Mouse (Mus musculus) right cerebral cortex, adult 2 months (tissue): ENCODE measurements around the gene Adgrb3.

Experiments
- DNase-seq, 2 experiments: peaks; one replicate each; pipeline ENCODE4 v3.0.0; 2021 to 2022; ENCODE audit warnings: low spot score in 2 of 2

The Adgrb3 gene

DNA sequence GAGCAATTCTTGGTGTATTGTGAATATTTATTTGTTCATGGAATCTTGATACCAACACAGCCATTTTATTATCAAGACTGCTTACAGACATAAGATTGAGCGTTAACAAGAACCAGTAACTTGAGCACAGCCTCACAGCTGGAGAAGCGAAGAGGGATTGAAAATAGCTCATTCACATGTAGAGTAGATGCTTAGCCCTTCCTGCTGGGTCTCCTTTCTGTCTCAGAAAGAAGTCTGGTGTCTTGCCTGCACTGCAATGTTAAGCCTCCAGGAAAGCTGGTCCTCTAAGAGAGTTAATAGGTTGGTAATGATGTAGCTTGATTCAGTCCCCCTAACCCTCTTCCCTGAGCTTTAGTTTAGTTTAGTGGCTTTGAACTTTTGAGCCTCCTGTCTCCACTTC is 519.4 kb downstream of the Adgrb3 start:
- DNase-seq, result no peak

DNA sequence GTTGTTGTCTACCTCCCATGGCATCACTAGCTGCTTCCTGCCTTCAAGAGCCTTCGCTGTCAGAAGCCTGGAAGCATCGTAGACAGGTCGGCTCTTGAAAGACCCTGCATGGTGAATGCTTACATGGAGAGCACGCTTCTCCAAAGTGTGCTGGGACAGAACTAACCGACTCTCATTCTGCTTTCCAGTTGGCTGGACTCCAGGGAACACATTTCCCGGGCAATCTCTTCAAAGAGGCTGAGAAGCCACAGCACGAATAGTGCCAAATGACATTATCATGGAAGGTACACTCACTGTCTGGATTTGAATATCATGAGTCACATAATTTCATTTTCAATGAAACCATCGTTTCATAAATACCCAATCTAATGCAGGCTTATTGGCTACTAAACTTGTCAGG is 548.0 kb downstream of the Adgrb3 start:
- DNase-seq, result peak; percentile 22 to 23

DNA sequence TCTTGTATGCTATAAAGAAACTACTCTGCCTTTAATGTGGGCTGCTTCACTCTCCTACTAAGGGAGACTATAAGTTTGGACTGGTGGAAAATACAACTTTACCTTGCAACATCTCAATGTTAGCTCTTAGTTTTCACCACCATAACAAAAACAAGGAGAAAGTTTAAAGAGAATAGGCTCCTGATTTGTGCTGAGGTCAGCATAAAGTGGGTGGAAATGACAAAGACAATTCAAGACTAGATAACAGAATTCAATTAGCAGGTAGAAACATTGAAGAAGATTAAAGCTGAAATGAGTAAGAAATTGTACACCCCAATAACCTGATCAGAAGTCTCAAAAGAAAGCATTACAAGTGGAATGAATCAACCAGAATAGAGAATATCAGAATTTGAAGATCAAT is 578.9 kb downstream of the Adgrb3 start:
- no peak for DNase-seq

DNA sequence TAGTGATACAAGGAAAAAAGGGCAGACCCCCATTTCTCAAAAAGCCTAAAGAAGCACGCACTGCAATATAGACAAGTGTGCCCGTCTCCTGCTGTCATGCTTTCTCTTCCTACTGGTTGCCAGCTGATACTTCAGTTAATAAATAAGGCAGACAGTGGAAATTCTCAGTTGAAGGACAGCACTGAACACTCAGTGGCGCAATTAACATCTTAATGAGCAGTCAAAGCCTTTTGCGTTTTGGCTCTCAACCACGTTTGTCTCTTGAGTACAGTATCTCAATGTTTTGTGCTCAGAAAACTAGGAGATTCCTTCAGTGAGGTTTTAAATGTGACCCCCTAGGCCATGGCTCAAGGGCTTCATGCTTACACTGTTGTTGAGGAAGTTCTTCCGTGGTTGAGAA is 587.1 kb downstream of the Adgrb3 start:
- DNase-seq, result no peak

DNA sequence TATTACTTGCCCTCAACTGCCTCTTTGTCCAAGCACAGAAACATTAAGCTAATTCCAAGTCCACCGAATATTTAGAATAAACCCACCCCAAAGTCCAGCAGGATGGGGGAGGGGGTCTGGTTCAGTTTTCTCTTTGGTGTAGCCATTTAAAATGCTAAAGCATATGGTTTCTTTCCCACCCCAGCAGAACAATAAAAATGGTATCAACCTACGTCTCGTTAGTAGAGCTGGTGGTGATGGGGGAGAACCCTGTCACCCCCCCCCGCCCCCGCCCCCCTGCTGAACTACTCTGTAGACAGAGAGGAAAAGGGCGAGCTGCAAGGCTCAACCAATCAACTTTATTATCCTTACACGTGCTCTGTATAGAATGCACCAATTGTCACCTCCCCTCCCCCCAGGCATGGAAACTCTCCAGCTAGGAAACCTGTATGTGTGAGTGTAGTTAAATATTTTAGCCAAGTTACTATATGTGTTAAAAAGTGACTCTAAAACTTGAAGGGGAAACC is 600.2 kb downstream of the Adgrb3 start:
- peak; percentile 40 to 62 for DNase-seq

DNA sequence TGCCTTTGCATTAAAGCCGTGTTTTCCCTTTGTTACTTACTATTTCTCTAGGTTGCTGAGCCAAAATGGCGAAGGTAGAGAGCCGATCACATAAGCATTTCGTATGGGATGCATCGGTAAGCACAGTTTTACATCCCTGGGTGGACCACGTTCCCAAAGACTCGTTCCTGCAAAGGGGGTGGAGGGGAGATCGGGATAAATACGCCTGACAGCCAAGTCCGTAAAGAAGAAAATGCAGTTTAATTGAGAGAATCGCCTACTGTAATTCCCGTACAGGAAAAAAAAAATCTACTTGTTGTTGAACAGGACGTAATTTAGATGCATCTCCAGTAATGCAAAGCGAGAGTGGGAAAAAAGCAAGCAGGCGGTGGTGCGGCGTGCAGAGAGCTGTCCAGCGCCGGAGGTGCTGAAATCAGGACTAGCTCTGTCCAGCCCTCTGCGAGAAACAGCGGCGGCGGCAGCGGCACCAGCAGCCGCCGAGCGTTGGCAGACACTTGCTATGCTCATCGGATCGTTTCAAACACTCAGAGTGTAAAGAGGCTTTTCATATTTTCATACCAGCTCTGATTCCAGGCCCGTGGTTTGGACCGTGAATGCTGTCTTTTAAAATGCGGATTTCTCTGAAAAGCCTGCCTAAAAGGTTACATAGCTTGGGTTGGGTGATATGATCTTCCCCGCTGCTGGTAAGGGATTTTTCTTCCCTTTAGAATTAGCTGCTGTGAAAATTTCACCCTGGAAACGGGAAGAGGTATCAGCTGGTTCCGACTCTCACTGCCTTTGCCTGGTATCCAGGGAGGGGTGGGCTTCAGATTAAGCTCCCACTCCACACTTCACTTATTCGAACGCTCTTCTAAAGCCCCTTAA is 600.9 kb downstream of the Adgrb3 start:
- peak; percentile 73 to 81 for DNase-seq

DNA sequence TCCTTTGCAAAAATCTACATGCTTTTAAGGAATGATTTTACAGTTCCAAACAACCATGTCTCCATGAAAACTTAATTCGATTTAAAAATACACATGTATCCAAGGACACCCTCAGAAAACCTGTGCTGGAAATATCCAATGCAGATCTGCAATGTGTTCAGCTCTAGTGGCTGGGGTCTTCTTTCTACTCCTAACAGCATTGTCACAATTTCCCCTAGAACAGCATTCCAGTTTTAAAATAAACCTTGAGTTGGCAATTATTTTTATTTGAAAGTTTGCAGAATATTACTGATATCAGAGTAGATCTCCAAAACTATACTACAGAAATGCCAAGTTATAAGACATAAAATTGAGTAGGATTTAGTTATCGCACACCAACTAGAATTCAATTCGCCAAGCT is 601.6 kb downstream of the Adgrb3 start:
- no peak for DNase-seq

DNA sequence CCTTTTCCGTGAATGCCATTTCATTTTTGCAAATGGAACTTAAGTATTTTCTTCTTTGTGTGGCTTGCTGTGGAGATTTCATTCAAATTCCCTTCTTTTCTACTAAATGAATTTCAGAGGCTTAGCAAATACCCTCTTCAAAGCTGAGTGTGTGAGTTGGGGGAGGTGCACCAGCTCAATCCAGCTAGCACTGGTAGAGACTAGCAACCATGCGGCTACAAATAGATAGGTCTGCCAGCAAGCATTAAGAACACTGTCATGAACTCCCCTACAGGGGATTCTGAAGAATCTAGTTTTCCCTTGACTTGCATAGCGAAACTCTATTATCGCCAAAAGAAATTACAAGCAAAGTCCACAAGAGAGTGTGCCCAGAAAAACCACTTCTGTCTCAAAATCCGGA is 624.9 kb downstream of the Adgrb3 start:
- no peak for DNase-seq

DNA sequence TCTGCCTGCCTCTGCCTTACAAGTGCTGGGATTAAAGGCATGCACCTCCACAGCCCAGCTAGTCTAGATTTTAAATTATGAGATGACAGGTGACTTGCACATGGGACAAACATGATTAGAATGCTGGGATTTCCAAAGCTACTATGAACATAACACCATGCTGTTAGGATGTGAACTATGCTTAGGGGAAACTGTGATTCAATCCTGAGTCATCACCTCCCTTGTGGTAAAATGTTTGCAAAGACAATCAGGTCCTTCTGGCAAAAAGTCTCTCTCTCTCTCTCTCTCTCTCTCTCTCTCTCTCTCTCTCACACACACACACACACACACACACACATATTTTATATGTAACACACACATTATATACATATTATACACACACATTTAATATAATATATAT is 630.1 kb downstream of the Adgrb3 start:
- no peak for DNase-seq

DNA sequence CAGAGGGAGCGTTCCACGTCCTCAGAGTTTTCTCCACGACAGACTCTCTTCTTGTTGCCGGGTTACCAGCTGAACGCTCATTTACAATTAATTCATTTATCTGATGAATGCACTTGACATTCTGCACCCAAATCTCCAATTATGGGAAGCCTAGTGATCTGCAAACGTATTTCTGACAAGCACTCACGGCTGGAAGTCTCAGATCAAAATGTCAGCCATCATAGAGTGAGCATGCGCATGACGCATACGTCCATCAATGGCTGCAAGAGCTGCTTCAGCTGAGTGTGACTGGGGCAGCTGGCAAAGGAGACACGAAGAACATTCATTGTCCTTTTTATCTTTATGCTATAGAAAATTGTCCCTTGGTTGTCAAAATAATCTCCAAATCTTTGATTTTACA is 637.5 kb downstream of the Adgrb3 start:
- no peak for DNase-seq

DNA sequence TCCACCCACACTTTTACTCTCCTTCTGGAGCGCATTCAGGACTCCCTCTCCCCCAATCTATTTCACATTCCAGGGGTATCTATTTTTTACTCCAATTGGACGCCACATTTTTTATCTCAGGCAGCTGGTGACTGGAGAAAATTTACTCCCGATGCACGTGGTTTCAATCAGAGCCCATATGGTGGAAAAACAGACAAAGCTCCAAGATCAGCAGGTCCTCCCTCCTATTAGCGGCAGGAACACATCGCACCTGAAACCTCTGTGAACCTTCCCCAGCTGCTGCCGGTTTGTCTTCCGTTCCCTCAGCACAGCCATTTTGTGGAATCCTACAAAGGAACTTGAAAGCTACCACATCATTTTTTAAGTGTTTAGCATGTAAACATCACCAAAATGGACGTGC is 640.2 kb downstream of the Adgrb3 start:
- no peak for DNase-seq

DNA sequence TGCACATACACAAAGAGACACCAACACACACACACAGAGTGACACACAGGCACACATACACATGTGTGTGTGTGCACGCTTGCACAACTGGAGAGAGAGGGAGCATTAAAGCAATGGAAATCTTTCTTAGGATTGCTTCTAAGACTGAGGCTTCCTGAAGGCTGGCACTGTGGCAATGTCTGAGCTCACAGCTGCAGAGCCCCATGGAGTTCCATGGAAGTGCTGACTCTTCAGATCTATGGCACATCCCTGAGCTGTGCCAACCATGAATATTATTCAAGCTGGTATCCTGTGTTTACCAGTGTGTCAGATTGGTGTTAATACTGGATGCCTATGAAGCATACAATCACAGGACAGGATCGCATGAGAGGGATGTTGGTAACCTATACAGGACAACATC is 643.6 kb downstream of the Adgrb3 start:
- no peak for DNase-seq

DNA sequence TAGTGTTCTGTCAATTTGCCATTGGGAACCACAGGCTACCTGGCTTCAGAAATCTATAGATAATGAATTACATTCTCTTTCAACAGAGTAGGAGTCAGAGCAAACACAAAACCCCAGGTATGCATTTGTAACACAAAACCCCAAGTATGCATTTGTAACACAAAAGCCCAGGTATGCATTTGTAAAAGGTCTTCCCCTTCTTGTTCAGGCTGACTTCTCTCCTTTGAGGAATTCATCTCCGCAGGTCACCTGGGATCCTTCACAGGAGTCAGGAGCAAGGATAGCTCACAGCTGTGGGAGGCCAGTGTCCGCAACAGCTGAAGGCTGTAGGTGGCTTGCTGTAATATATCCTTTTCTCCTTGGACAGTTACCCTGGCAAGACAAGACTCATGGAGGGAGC is 647.6 kb downstream of the Adgrb3 start:
- DNase-seq, result no peak

DNA sequence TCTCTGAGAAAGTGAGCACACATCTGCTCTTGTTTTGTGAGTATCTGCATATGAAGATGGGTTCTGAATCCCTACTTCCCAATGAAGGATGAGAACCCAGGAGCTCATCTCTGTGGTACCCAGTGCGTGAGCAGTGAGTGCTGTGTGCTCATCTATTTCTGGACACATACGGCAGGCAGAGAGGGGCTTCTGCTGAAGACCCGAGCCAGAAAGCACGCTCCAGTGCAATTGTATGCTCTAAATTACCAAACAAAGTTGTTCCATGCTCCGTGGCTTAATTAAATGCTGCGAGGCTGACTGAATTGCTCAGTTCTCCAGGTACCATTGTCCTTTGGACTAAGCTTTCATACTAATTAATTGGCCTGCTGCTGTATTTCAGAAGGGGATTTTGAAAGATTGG is 648.9 kb downstream of the Adgrb3 start:
- DNase-seq, result no peak

DNA sequence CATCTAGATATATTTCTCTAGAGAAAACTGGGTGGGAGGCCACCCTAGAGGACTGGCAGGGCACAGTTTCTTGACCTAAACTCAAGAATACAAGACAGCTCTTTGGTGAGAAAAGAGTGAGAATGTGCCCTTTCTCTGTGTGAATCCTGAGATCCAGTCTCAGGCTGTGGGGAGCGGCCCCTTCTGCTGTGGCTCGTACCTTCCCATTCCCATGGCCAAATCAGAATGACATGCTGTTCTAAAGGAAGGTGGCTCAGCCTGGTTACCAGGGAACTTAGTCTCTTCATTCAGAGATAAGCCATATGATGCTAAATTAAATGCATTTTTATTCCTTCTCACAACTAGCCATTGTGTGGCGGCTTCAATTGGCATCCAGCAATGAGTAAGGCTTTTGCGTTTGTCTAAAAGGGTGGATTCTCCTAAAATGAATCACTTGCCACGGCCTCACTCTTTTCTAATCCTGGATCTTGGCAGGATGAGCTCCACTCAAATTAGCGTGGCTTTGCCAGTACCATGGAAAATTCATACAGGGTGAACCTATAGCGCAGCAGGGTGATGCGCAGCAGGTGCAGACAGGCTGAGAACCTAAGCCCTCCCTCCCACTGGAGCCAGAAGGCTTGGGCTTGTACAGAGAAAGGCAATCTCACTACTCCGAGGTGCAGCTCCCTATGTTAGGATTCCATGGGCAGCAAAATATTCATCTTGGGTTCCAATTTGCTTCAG is 649.5 kb downstream of the Adgrb3 start:
- DNase-seq, result peak; percentile 48 to 59

DNA sequence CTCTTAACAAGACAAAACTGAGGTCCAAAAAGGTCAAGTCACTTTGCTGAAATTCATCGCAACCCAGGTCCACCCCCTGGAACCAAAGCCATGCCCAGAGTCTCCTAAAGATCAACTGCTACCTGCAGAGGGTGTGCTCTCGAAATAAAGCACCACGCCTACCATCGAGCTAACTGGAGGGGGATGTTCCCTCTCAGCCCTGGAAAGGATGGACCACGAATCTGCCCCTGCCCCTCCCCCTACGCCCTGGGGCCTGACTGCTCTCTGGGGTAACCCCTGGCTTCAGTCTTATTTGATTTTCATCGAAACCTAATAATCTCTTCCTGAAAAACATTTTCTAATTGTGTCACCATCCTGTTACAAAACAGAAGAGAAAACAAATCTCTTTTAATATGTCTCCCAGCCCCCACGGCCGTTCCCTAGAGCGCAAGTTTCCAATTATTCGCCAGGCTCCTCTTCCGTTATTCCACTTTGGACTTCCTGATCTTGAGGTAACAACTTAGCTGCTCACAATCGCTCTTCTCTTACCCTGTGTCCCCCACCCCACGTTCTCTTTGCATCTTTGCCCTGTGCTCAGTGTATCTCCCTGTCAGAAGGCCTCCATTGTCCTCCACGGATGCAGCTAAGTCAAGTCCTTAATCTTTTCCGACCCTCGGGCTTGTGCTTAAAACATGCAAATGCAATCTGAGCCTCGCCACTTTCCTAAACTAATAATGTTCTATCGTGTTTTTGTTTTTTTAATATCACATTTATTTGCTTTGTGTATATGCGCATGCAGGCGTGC is 651.0 kb downstream of the Adgrb3 start:
- no peak for DNase-seq

DNA sequence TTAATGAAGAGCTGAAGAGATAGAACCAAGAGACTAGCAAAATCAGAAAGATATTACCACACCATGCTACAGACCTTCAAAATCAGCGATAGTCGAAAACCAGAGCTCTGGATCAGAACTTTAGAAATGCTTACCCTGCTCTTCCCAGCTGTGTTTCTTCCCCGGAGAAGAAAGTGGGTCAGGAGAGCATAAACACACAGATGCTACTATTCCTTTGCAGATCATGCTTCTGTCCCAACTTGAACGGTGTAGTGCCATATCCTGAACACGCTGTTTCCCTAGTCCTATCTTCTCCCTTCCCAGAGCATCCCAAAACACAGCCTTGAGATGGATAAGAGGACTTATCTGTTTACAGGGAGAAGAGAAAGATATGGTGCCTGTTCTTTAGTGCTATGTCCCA is 662.4 kb downstream of the Adgrb3 start:
- no peak for DNase-seq

DNA sequence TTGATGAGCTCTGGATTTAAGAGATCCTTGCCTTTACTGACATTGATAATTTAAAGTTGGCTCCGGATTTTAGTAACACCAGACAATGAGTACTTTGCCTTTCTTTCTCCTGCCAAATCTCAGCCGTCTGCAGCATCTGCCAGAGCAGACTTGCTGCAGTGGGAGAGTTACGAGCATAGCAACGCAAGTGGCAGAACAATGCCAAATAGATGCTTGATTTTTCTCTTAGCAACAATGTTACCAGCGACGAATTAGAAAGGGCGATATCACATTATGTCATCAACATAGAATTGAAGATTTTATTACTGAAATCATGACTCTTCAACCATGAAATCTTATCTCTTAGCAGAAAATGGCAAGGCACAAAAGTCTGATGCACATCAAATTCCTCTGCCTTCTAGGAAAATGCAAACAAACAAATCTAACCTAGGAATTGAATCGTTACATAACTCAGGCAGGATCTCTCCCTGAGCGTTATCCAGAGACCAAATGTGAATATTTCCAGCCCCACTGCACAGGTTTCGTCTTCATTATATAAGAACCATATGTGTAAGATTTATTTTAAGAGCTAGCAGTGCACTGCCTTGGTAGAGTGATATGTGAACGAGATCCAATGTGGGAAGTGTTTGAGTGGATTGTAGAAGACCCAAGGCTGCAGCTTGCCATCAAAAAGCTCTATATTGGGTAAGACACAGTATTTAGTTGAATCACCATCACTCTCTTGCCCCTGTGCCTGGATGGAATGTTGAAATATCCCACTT is 663.3 kb downstream of the Adgrb3 start:
- peak; percentile 53 to 61 for DNase-seq

DNA sequence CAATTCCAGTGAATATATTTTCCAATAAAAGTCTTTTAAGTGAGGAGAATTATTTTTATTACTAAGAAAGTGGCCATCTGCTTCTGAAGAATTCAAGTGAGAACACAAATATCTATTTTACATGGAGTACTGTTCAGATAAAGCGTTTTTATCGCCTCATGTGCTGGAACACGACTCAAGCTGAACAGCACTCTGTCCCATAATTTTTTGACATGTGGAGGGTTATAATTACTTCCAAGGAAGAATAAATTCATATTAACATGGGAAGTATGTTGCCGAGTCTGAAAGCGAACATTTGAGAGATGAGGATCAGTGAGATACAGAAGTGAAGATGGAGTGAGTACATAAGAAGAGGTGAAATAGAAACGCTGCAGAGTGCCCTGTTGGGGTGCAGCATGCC is 665.9 kb downstream of the Adgrb3 start:
- DNase-seq, result no peak

DNA sequence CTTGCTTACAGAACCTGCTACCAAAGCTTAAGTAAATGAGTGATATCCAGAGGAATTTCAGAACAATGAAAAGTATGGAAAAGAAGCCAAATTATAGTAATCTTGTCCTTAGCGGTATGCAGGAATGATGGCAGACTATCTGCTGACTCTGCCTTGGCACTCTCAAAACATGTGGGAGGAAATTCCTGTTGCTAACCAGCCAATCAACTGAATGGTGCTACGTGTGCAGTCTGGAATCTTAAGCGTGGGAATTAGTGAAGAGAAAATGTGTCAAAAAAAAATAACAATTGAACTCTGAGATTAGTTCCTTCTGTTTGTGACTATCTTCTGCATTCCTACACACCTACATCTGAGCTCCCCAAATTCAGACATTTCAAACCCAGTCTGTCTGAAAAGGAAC is 683.3 kb downstream of the Adgrb3 start:
- peak; percentile 43 to 55 for DNase-seq

DNA sequence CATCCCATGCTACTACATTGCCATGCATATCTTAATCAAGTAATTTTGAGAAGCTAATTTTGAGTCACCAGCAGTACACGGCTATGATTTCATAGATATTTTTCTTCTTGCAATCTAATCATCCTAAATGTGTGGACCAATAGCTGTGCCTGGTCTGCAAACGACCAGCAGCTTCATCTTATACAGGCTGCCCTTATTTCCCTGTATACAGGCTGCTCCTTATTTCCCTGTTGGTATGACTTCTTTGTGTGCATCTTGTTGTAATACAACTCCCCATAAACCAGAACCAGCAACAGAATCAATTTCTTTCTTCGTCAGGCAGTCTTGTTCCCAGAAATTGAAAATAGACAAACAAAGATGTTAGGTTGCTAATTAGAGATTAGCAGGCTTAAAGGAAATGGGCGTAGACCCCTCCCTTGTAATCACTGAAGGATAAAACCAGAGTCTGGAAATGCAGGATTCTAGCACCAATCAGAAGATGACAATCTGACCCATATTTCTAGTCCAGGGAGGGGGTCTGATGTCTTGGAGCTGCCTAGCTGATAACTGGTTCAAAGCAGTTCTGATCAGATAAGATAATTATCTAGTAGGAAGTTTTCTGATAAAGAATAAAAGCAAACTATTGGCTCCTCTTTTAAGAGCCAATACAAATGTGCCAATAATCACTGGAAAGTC is 697.2 kb downstream of the Adgrb3 start:
- DNase-seq, result no peak
